Mouse (Mus musculus) G1E (cell line): ENCODE data around the gene Galnt4.

ENCODE experiments used
- CTCF ChIP-seq: IDR thresholded peaks from 2 replicates; pipeline ENCODE4 v1.5.1; 2012; ENCODE audit warnings: low read depth, low read length, inconsistent platforms, mixed read lengths
- GATA1 ChIP-seq: IDR thresholded peaks from 2 replicates; pipeline ENCODE4 v1.6.1; 2012; ENCODE audit warnings: borderline replicate concordance, low read length, inconsistent platforms, mixed read lengths

DNA sequence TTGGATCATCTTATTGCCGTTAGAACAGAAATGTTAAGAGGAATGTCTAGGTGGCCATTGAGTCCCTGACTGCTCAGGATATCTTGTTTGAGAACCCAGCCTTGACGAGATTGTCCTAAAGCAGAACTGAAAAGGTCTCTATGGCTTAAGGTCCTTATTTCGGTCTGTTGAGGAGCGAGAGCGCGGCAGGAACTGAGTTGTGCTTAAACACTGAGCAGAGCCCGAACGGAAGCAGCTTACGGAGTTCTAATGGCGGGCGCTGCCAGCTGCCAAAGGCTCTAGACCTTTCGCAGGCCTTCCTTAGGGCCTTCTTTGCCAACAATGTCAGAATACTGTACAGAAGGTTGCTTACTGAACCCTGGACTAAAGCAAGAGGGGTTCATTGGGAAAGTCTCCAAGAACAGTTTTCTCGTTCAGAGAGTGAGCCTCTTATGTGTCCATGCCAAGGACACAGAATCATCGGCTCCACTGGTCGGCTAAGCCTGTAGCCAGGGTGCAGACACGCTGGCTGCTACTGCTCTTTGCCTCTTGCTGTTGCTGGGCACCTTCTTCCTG, 25.4 kb downstream of the Galnt4 start:
- TF ChIP-seq CTCF: no peak
- TF ChIP-seq GATA1: no peak
